Mouse (Mus musculus): Measurements from ENCODE around the gene Senp6.

- TF ChIP-seq POLR2A (IDR thresholded peaks at IDR 0.05; ENCODE audit: borderline replicate concordance, insufficient read depth, low read length), result no peak
- no peak for TF ChIP-seq CTCF (IDR thresholded peaks at IDR 0.05; ENCODE audit: borderline replicate concordance, insufficient read depth, low read depth, low read length)
Measured at GRCm38 (mm10) chr9:80039296-80039815, 27.3 kb upstream of the Senp6 start.

Data from cerebellum, adult 2 months (tissue).